ENCODE assay signal across 24 mouse cellular contexts in genomic region chr13:103138298-103138697, GRCm38 (mm10).
DNase-seq lines count a peak whose midpoint lies in the region; ATAC-seq and TF ChIP-seq lines count a peak whose summit lies in the region.
"Had no signal": no experiment of that assay in that cellular context is flagged by ENCODE, and none has a peak within 500 bp of the region (broad histone marks: within the 10 kb centered on the region; RNA-seq: fewer than 3 reads in every experiment).

No protein-coding gene starts in this region.

- TF ChIP-seq EP300 in heart, postnatal 0 days (IDR thresholded peaks at IDR 0.05; ENCODE audit: low read depth): no peak

- TF ChIP-seq CTCF in heart, postnatal 0 days (IDR thresholded peaks at IDR 0.05; ENCODE audit: low read depth): no peak

- H3K4me1 ChIP-seq in heart, embryonic 11.5 days (ENCODE audit: control insufficient read depth, insufficient read depth, low read length): peaks cover 2% of the 10 kb centered on the region; the same call in 1 of the 2 replicates
- peaks cover 0 to 14% of the 10 kb centered on the region in 2 experiments; a peak in 2 of 4 replicates for H3K4me1 ChIP-seq in heart, embryonic 14.5 days (ENCODE audit: control insufficient read depth in 2 of 2, insufficient read depth in 2 of 2, low read length in 2 of 2)
- H3K4me1 ChIP-seq in heart, postnatal 0 days (ENCODE audit: control insufficient read depth, insufficient read depth): no peaks in the 10 kb centered on the region
- H3K4me1 ChIP-seq: forebrain, embryonic 13.5 days; hindbrain, embryonic 12.5 days had no signal

- peak overlapping the region; percentile 37; the same call in 1 of the 2 replicates for H3K27ac ChIP-seq in heart, embryonic 11.5 days (ENCODE audit: low read depth, low read length)
- peak overlapping the region; percentile 11 to 49; a peak in 3 of 4 replicates for H3K27ac ChIP-seq in heart, embryonic 14.5 days (replicated peaks in 1 of 2; ENCODE audit: control insufficient read depth in 1 of 2, insufficient read depth in 1 of 2, low read depth in 2 of 2, low read length in 2 of 2)
- peak overlapping the region; percentile 44 for H3K27ac ChIP-seq in heart, postnatal 0 days (ENCODE audit: low read depth)
- H3K27ac ChIP-seq: forebrain, embryonic 10.5 days; forebrain, embryonic 13.5 days; hindbrain, embryonic 12.5 days; hindbrain, embryonic 15.5 days had no signal

- no peaks in the 10 kb centered on the region for H3K9me3 ChIP-seq in heart, embryonic 11.5 days (replicated peaks; ENCODE audit: control insufficient read depth, low read length)
- H3K9me3 ChIP-seq in heart, embryonic 14.5 days (ENCODE audit: control insufficient read depth, low read length): peaks cover 8% of the 10 kb centered on the region; the same call in 1 of the 2 replicates
- H3K9me3 ChIP-seq in heart, postnatal 0 days (replicated peaks; ENCODE audit: control insufficient read depth, low read length): 0 out of 2 replicates have a peak, but pooled peaks cover 4% of the 10 kb centered on the region
- H3K9me3 ChIP-seq: forebrain, embryonic 10.5 days; G1E; hindbrain, embryonic 12.5 days; hindbrain, embryonic 15.5 days had no signal

- H3K4me3 ChIP-seq in heart, embryonic 11.5 days (ENCODE audit: low read depth, low read length): no peak overlapping the region
- no peak overlapping the region for H3K4me3 ChIP-seq in heart, embryonic 14.5 days (ENCODE audit: control insufficient read depth in 1 of 2, insufficient read depth in 1 of 2, low read depth in 1 of 2, low read length in 2 of 2)
- no peak overlapping the region for H3K4me3 ChIP-seq in heart, postnatal 0 days (ENCODE audit: low read depth, low read length)
- H3K4me3 ChIP-seq: forebrain, embryonic 10.5 days; forebrain, embryonic 13.5 days; hindbrain, embryonic 12.5 days; hindbrain, embryonic 15.5 days had no signal

- no peaks in the 10 kb centered on the region for H3K36me3 ChIP-seq in heart, embryonic 11.5 days (ENCODE audit: control insufficient read depth, insufficient read depth, low read length)
- H3K36me3 ChIP-seq in heart, embryonic 14.5 days (ENCODE audit: control insufficient read depth, insufficient read depth, low read length): no peaks in the 10 kb centered on the region
- H3K36me3 ChIP-seq in heart, postnatal 0 days (replicated peaks; ENCODE audit: control insufficient read depth, insufficient read depth, low read length): no peaks in the 10 kb centered on the region
- H3K36me3 ChIP-seq: forebrain, embryonic 10.5 days; G1E; hindbrain, embryonic 12.5 days; hindbrain, embryonic 15.5 days had no signal

- no peaks in the 10 kb centered on the region for H3K27me3 ChIP-seq in heart, embryonic 11.5 days (ENCODE audit: control insufficient read depth, insufficient read depth, low read length)
- no peaks in the 10 kb centered on the region for H3K27me3 ChIP-seq in heart, embryonic 14.5 days (ENCODE audit: control insufficient read depth, insufficient read depth, low read length)
- no peaks in the 10 kb centered on the region for H3K27me3 ChIP-seq in heart, postnatal 0 days (ENCODE audit: control insufficient read depth, insufficient read depth, low read length)
- H3K27me3 ChIP-seq: CH12.LX; forebrain, embryonic 13.5 days; hindbrain, embryonic 12.5 days; hindbrain, embryonic 15.5 days; Patski had no signal

- no peak for DNase-seq in heart, adult 9 months (ENCODE audit: low spot score in 2 of 2)
- no peak for DNase-seq in heart, postnatal 4 days
- DNase-seq in heart, postnatal 0 days (ENCODE audit: low spot score): no peak
- no peak for DNase-seq in heart, adult 18-20 months
- DNase-seq: adrenal gland, postnatal 10 days; adrenal gland, postnatal 36 days; B cell, adult 2 months; cerebellum, adult 18-20 months; cerebellum, adult 9-10 months; cerebellum, postnatal 14 days; gastrocnemius, postnatal 10 days; gastrocnemius, postnatal 36 days; kidney, adult 2 months had no signal

- no peak overlapping the region for H3K9ac ChIP-seq in heart, embryonic 11.5 days (ENCODE audit: low read depth, low read length)
- no peak overlapping the region for H3K9ac ChIP-seq in heart, embryonic 14.5 days (ENCODE audit: low read length)
- H3K9ac ChIP-seq in heart, postnatal 0 days (replicated peaks; ENCODE audit: low read depth, low read length): no peak overlapping the region
- H3K9ac ChIP-seq: forebrain, embryonic 13.5 days; hindbrain, embryonic 12.5 days; hindbrain, embryonic 15.5 days had no signal

- no peak for ATAC-seq in heart, embryonic 11.5 days (replicated peaks; ENCODE audit: insufficient number of reproducible peaks, low FRiP score, low TSS enrichment)
- no peak for ATAC-seq in heart, embryonic 14.5 days (ENCODE audit: insufficient number of reproducible peaks, insufficient read depth, low FRiP score, low read depth)
- ATAC-seq in heart, postnatal 0 days (ENCODE audit: insufficient read depth, low read depth): peak; percentile 53; the same call in 1 of the 2 replicates
- ATAC-seq: forebrain, embryonic 13.5 days; forebrain, embryonic 16.5 days; intestine, postnatal 0 days; Patski had no signal

- H3K4me2 ChIP-seq in heart, embryonic 11.5 days: no peak overlapping the region
- H3K4me2 ChIP-seq in heart, embryonic 14.5 days (ENCODE audit: low read length): no peak overlapping the region
- no peak overlapping the region for H3K4me2 ChIP-seq in heart, postnatal 0 days (ENCODE audit: low read depth, low read length)
- H3K4me2 ChIP-seq: forebrain, embryonic 13.5 days; hindbrain, embryonic 12.5 days; hindbrain, embryonic 15.5 days had no signal
